Mouse (Mus musculus) cerebellum, postnatal 4 days (tissue): ENCODE results near the gene Spout1.

Experiments used
- DNase-seq, 2 experiments: peaks; one replicate each; pipeline ENCODE4 v3.0.0; 2022; ENCODE audit warnings: low spot score in 2 of 2, mixed read lengths in 1 of 2

The Spout1 gene

DNA sequence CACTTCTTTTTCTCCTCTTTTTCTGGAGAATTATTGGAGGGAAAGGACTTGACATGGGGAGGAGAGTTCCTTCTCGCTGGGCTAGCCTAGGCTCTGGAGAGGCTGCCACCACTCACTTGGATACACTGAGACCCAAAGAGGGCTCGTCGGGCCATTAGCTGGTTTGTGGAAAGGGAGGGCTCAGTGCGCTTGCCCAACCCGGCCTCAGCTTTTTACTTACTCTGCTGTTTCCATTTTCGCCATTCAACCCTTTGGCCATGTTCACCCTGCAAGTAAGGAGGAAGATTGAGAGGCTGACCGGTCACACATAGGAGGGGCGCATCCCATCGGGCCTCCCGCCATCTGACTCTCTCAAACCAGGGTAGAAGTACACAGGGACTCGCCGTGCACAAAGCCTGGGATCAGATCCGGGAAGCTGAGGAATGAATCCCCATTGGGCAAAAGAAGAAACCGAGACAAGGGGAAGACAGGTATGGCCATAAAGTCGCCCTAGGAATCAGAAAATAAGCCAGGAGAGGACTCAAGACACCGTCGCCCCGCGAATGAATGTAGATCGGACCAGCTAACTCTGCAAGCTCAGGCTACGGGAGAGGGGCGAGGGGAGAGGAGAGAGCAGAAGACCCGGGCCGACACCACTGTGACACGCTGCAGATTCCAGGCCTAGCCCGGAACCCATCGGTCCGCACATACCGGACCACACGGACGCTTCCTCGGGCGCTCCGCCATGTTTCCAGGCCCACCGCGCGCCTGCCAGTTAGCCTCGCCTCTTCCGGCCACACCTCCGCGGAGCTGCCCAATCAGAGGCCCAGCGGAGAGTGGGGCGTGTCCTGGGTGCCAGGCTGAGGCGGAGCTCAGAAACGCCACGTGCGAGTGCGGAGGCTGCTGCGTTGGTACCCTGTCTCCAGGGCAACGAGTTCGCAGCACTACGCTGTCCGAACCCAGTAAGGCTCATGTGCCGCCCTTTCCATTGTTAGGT lies at the start of gene Spout1:
Gene Spout1 (minus strand): TSS at position 760 of the 976 bp plus-strand sequence.
- DNase-seq: peak; percentile 89 to 97

DNA sequence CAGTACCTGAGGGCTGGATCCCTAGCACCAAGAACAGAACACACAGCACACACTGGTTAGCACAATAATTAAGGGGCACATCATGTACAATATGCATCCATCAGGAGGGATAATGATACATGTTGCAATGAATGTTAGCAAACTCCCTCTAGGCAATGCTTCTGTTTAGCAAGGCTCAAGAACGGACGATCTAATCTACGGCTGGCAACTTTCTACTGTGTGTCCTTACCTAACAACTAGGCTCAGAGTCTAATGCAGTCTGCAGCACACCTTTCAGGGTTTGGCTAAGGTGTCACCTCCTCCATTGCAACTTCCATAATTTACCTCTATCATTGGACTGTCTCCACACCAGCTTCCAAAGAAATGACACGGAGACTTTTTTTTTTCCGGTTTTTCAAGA lies 38.0 kb upstream of the Spout1 start:
- DNase-seq: no peak

GRCm38 (mm10) chr2:30215493-30215892 lies 37.2 kb upstream of the Spout1 start:
- DNase-seq: no peak

- DNase-seq: no peak
Measured at GRCm38 (mm10) chr2:30214745-30215144, 36.5 kb upstream of the Spout1 start.

DNA sequence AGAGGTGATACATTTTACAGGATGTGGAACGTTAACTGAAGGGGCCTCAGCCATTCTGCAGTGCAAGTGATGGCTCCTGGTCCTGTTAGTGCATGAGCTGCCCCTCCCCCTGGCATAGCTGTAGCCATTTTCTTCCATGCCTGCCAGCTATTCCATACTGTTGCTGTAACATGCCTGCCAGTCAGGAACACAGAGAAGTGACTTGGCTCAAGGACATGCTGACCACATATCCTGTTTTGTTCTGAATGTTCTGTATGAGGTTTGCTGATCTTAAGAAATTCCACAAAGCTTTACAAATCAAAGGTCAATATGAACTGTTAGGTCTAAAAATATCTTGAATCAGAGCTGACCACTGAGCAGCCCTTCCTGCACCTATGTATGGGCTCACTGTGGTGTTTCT lies 34.7 kb upstream of the Spout1 start:
- no peak for DNase-seq

DNA sequence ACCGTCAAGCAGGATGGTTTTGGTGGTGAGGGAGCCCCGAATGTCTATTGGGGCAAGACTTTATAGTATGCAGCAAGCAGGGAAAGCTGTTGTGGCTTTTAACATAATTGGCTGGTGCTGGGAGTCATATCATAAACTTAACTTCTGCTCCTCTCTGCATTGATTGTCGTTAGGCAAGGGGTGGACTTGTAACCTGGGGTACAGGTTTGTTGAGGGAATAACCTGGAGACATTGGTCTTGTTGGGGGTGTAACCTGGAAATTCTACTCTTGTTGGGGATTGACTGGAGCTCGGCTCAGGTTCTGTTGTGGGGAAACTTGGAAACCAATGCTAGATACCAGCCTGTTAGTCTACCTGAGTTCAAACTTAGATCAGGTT lies 33.9 kb upstream of the Spout1 start:
- DNase-seq: no peak

GRCm38 (mm10) chr2:30211408-30212168 lies 33.3 kb upstream of the Spout1 start:
- DNase-seq: no peak

GRCm38 (mm10) chr2:30207886-30208285 lies 29.6 kb upstream of the Spout1 start:
- no peak for DNase-seq

GRCm38 (mm10) chr2:30207401-30207800 lies 29.1 kb upstream of the Spout1 start:
- no peak for DNase-seq

DNA sequence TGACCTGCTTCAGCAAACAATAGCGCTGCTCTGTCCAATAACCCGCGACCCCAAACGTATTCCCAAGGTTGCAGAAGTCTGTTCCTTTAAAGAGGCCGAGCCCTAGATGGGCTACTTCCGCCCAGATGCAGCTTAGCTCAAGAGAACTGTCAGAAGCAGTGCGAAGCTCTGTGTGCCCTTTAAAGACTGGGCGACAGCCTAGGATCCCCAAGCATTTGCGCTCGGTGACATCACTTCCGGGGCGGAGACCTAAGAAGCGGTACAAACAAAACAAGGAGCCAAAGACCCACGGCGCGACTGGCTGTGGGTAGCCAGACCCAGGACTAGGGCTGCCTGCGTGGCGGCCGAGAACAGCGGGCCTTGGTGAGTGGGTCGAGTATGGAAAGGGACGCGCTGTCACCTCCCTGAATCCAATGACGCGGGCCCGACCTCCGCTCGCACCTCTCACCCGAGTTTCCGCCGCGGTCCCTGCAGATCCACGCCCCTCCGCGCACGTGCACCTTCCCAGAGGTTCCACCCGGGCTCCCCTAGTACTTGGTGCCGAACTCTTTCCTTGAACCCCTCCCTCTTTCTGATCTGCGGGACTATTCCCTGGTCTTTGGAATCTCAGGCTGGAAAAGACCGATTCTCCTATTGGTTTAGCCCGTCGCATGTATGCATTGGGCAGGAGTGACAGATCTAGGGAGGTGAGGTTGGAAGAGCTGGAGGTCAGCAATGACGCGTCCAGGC lies 27.5 kb upstream of the Spout1 start, which contains the start of gene Kyat1:
Gene Kyat1 (minus strand): TSS at position 219 of the 729 bp plus-strand sequence.
- DNase-seq: peak; percentile 74 to 88

DNA sequence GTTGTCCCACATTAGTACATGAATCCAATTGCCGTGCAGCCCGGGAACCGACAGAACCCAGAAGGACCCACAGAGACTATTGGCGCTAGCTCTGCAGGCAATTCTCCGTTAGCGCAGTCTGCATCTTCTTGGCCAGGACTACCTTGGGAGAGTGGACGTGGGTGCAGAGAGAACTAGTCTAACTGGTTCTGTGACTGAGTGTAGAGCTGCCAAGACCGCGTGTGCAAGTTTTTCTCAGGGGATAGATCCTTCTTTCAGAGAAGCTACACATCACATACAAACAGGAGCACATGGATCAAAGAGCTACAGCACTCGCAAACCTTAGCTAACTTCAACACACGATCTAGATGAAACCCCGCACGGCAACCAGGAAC lies 27.0 kb upstream of the Spout1 start:
- no peak for DNase-seq

DNA sequence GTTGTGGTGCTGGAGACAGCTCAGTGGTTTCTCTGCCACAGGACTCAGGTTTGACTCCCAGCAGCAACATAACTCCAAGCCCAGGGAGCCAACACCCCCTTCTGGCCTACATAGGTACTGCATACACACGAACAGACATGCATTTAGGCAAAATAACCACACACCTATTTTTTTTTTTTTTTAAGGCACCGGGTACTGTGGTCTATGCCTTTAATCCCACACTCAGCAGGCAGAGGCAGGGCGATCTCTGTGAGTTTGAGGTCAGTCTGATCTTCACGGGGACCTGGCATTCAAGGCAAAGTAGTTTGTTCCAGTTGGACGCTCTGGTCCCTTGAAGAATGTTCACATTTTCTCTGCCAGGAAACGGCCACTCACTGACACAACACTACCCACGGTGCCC lies 25.2 kb upstream of the Spout1 start:
- peak in 1 of 2 experiments; percentile 15 for DNase-seq

GRCm38 (mm10) chr2:30200388-30200925 lies 22.2 kb upstream of the Spout1 start:
- no peak for DNase-seq

- DNase-seq: no peak
Measured at GRCm38 (mm10) chr2:30199984-30200383, 21.7 kb upstream of the Spout1 start.

DNA sequence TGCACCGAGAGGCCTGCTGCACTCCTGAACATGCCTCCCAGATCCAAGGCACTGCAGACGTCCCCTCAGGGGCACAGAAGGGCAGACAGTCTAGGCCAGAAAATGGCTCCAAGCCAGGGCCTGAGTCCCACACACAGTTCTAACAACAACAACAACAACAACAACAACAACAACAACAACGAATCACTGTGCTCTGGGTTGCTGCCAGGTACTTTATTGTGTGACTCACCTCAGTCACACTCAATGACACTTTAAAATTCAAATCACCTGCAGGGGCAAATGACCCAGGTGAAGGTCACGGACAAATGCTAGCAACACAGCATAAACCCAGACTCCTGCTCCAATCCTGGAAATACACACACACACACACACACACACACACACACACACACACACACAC lies 19.8 kb upstream of the Spout1 start:
- DNase-seq: no peak

GRCm38 (mm10) chr2:30194656-30195055 lies 16.4 kb upstream of the Spout1 start:
- DNase-seq: no peak

GRCm38 (mm10) chr2:30191790-30192580 lies 13.7 kb upstream of the Spout1 start:
- no peak for DNase-seq

- DNase-seq: no peak
Measured at GRCm38 (mm10) chr2:30185681-30186080, 7.4 kb upstream of the Spout1 start.

DNA sequence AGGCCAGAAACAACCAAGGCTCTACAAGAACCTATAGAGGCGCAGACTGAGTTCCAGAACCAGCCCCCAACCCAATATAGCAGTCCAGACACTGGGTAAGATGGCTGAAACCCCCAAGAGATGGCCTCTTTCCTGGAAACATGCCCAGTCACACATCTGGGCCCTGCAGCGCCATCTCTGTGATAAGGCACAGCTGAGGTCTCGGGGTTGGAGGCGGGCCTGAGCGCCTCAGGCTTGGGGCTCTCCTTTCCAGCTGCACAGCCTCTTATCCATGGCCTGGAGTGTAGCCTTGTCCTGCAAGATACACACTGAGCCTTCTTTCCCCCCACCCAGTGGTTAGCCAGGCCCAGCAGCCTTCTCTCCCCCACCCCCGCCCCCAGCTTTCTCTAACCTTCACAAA lies 7.0 kb upstream of the Spout1 start:
- no peak for DNase-seq

DNA sequence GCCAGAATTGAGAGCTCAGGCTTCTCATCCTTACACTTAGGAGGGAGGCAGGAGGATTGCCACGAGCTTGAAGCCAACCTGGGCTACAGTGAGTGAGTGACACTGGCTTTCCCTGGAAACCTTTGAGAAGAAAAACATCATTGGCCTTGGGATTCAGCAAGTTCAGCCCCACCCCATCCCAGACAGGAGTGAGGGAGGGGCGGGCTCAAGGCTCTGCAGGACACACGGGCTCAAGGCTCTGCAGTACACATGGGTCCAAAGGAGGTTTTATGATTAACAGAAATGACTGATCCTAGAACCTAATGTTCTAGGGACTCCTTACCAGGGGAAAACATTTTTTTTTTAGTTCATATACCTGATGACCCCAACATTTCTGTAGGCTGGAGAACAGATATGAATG lies 5.5 kb upstream of the Spout1 start:
- no peak for DNase-seq

- no peak for DNase-seq
Measured at GRCm38 (mm10) chr2:30182424-30182823, 4.2 kb upstream of the Spout1 start.
